Mouse (Mus musculus) adrenal gland, postnatal 25 days (tissue): ENCODE data around the gene Ccna1. TPM values are rescaled to one million over a fixed set of nuclear protein-coding genes. Genes with fewer than 3 reads are reported as not detected.

Source experiments
- DNase-seq: peaks from one replicate; pipeline ENCODE4 v3.0.0; 2021; ENCODE audit warnings: mixed read lengths
- total RNA-seq: library from RNA; stranded (reverse); gene quantifications from 2 replicates; pipeline ENCODE4 v1.2.3, GENCODE M21; 2021

Gene Ccna1
- total RNA-seq, 1 experiment from 2014 or later: not detected

DNA sequence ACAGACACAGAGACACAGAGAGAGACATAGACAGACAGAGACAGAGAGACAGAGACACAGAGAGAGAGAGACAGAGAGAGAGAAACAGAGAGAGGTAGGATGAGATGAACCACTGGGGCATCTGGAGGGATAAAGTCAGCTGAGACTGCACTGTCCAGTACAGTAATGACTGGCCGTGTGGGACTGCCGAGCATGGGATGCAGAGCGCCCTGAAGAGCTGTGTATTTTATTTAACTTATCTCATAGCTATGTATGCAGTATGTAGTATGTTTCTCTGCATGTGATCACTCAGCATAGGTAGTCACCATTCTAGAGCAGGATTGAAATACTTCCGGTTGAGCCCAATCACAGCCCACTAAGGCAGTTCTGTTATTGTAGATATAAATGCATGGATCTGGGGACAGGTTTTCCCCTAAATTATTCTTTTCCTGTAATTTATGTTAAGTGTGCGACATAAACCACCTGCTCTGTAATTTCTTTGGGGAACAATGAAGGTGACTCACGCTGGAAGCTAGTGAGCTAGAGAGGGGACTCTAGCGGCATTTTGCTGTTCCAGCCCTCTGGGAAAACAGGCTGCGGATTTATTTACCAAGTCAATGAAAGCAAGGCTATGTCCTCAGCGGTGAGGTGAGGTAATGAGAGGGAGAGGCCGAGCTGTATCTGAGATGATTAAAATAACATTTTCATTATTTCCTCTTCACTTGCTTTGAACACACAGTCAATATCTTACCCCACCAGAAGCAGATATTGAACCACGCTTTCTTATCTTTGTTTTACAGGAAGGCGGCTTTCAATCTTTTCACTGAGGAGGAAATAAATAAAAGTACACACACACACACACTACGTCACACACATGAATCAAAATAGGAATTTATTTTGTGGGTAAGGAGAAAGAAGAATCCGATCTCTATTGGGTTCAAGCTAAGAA is 10.7 kb upstream of the Ccna1 start:
- no peak for DNase-seq

GRCm38 (mm10) chr3:55064396-55064795 is 9.1 kb upstream of the Ccna1 start:
- peak; percentile 82 for DNase-seq

- DNase-seq: no peak
These were observed 7.4 kb upstream of the Ccna1 start for GRCm38 (mm10) chr3:55062653-55063052.

GRCm38 (mm10) chr3:55056376-55056775 is 1.1 kb upstream of the Ccna1 start:
- no peak for DNase-seq

DNA sequence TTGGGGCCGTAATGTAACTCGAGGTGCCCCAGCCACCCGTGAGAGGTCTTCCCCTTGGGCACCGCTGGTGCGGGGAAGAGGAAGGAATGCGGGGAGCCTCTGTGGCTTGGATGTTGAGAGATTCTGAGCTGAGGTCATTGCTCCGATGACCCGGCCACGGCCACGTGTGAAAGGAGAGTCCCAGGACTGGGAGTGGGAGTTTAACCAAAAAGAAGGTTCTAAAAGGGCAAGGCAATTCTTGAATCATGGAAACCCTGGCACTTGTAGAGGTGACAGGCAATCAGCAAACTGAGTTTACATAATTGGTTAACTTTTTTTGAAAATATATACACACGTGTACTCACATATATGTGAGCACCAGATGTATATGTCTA is 433 bp upstream of the Ccna1 start:
- no peak for DNase-seq

- no peak for DNase-seq
These were observed 1.1 kb downstream of the Ccna1 start for GRCm38 (mm10) chr3:55054231-55054630.

DNA sequence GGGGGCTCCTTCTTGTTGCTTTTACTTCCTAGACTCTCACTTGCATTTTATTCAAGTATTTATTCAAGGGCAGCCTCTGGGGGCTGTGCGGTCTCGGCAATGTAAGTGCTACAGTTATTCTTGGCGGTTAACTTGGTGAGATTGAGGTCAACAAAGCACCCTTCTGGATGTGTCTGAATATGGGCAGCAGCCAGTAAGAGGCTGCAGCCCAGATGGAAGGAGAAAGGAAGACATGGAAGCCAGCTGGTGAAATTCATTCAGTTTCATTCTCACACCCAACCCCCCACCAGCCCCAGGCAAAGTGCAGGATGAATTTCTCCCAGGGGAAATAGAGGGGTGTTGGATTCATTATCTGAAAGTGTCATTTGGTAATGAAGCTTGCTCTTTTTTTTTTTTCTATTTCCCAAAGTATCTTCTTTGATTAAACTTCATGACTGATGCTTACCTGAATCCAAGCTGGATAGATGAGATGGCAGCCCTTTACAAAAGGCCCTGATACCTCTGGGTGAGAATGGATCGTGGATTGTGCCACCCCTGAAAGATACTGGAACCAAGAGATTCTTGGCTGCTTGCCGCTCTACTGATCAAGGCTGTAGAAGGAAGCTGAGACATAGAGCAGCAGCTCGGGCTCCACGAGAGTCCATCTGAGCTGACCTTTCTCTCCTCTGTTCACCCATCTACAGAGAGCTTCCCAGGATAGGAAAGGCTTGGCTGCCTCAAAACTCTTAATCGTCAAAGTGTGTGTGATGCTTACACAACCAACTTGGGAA is 10.5 kb downstream of the Ccna1 start:
- DNase-seq: no peak

DNA sequence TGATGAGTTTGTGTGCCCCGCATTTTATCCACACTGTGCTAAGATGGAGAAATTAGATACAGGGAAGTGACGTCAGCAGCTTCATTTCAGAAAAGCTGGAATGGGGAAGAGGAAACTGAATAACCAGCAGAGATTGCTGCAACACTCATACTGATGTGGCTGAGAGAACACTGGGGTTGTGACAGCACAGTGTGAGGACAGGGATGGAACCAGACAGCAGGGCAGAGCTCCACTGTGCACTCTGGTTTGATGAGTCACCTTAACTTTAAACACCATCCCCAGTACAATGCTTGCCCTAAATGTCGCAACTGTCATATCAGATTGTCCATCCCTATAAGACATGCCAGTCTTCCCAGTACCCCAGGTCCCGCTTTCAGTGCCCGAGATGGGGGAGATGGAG is 17.7 kb downstream of the Ccna1 start:
- DNase-seq: no peak

- DNase-seq: no peak
These were observed 27.9 kb downstream of the Ccna1 start for GRCm38 (mm10) chr3:55027271-55027840.

GRCm38 (mm10) chr3:55025502-55025901 is 29.8 kb downstream of the Ccna1 start:
- DNase-seq: no peak

GRCm38 (mm10) chr3:55023347-55023746 is 32.0 kb downstream of the Ccna1 start:
- DNase-seq: no peak

DNA sequence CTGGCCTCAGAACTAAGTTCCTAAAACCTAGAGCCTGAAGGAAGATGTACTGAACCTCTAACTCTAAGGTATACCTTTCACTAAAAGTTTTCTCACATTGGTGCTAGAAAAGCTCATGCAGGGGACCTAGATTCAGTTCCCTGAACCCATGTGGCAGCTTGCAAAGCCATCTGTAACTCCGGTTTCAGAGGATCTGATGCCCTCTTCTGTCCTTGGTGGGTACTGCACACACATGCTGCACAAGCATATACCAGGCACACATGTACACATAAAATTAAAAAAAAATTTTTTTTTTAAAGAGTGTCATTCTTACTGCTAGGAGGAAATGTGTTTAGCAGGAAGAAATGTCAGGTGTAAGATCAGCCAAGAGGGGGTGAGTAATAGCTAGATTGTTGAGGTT is 33.1 kb downstream of the Ccna1 start:
- no peak for DNase-seq

DNA sequence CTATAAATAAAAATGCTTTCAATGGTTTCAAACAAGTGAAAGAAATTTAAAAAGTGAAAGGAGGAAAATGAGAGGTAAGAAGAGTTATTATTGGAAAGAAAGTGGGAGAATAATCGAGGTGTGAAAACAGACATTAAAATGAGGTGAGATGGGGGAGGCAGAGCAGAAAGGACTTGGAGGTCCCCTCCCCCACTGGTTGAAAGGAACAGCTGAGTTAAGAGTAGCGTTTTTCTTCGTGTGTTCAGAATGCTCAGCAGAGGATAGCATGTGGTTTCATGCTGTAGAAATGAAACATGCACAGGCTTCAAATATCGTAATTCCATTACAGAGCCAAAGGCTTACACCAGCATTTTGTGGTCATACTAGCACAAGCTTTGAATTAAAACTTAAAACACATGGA is 42.8 kb downstream of the Ccna1 start:
- no peak for DNase-seq

DNA sequence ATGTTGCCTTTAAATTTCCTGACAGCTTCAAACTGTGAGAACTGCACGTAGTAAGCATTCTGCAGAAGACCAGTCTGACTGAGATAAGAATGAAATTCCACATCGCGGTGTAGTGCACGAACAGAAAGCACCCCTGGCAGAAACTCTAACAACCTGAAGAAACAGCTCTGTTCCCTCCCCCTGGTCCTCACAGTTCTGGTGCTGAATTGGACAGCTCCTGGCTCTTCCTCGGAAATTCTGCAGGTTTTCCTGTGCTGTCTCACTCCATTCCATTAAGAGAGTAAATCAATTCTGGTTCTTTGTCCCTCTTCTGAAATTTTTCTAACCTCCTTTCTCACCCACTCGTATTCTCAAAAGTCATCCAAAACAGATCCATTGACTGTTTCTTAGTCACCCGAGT is 43.6 kb downstream of the Ccna1 start:
- no peak for DNase-seq

DNA sequence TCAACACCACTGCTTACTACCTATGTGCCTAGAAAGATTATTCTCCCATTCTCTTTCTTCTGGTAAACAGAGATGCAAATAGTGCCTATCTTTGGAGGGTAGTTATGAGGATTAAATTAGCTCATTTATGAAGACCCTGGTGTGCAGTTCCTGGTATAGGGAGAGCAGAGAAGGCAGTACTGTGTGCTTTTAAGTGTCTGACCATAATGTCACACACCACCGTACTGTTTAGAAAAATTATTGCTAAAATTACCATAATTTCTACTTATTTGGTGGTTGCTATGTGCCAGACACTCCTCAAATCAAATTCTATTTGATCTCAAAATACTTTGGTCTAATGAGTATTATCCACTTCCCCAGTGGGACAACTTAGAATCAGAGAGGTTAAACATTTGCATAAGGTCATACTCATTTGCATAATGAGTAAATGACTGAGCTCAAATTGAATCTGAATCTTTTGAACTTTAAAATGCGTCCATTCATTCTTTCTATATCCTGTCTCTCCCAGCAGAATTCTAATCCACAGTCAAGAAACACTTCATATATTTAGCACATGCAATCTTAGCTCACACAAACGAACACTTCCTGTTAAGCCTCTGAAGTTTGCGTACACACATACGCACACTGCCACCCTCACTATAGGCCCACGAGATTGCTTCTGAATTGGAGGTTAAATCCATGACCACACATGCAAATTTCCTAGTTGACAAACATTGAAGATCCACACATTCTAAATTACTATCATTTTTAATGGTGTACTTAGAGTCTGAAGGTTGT is 46.1 kb downstream of the Ccna1 start:
- no peak for DNase-seq

DNA sequence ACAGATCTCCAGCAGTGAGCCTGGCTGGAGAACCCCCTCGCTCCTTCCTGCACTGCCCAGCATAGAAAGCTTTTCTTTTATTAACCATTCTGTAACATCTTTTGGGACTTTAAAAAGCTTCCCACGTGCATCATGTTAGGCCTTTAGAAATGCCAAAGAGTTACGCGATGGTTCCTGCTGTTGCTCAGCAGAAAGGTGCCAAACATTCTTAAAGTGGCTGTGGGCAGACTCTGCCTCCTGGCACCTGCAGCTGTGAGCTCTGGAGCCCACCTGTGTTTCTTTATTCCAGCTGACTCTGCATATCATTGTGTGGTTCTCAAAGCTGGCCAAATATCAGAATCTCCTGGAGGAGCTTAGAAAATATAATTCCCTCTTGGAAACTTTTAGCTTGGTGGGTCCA is 51.3 kb downstream of the Ccna1 start:
- DNase-seq: no peak

GRCm38 (mm10) chr3:55001677-55002076 is 53.6 kb downstream of the Ccna1 start:
- no peak for DNase-seq

Other genes with a start within 250 kb of the Ccna1 start
- 34.7 and 47.7 TPM in 2 replicates for gene Rfxap, start 247.7 kb downstream of the Ccna1 start, total RNA-seq
- gene Sertm1, start 139.6 kb downstream of the Ccna1 start, total RNA-seq: not detected in 2 replicates
- 40.9 and 57.9 TPM in 2 replicates for gene Spg20, start 56.6 kb upstream of the Ccna1 start, total RNA-seq
- not detected in 2 replicates for gene Ccdc169, start 81.8 kb upstream of the Ccna1 start, total RNA-seq
- gene Sohlh2, start 126.5 kb upstream of the Ccna1 start, total RNA-seq: not detected in 2 replicates
- 2.3 and 2.4 TPM in 2 replicates for gene Dclk1, start 186.9 kb upstream of the Ccna1 start, total RNA-seq